In genomic region chr11:97279405-97280215, GRCm38 (mm10) we compare ENCODE assay signal across 8 mouse cellular contexts. TPM values are rescaled to one million over a fixed set of nuclear protein-coding genes. Genes with fewer than 3 reads are reported as not detected.
A peak's percentile ranks its signal among the peaks of the same experiment; 100 is the strongest.
DNase-seq lines count a peak whose midpoint lies in the region; ATAC-seq lines count a peak whose summit lies in the region.

No protein-coding gene starts in this region.

- ATAC-seq in forebrain, embryonic 16.5 days = peak; percentile 81
- peak; percentile 84 for ATAC-seq in lung, embryonic 16.5 days (ENCODE audit: low read depth)

- WGBS in forebrain, embryonic 16.5 days = under 1% methylated on average over 52 of the region's 64 CpGs
- 1% methylated on average over 50 of the region's 64 CpGs for WGBS in lung, embryonic 16.5 days

- no peaks in the 10 kb centered on the region for H3K9me3 ChIP-seq in forebrain, embryonic 16.5 days (ENCODE audit: control insufficient read depth, low read length)
- no peaks in the 10 kb centered on the region for H3K9me3 ChIP-seq in lung, embryonic 16.5 days (ENCODE audit: control insufficient read depth, low read length)

- peak overlapping the region; percentile 78 for H3K4me2 ChIP-seq in forebrain, embryonic 16.5 days (ENCODE audit: low read length)
- peak overlapping the region; percentile 68 for H3K4me2 ChIP-seq in lung, embryonic 16.5 days (ENCODE audit: low read depth, low read length)

- intact Hi-C loops in heart, postnatal 36 days (cut with DNase I) = loop anchor here (1.0 to 2.0 kb wide), 2 partner anchors 31 to 36 kb away; partner anchors contain the start of gene Mrpl45

- peak; percentile 82 for DNase-seq in MN1 (ENCODE audit: low spot score)
- peak; percentile 64 for DNase-seq in cerebellum, adult 11-12 months
- DNase-seq in heart, postnatal 36 days = peak; percentile 54 to 63
- DNase-seq in layer of hippocampus, adult 9-11 months = peak; percentile 34
- peak; percentile 31 for DNase-seq in ovary, postnatal 14 days (ENCODE audit: low spot score)
- peak; percentile 39 for DNase-seq in urinary bladder, adult 2 months (ENCODE audit: low spot score)

- peak overlapping the region; percentile 98 for H3K4me3 ChIP-seq in forebrain, embryonic 16.5 days (replicated peaks; ENCODE audit: low read length)
- peak overlapping the region; percentile 100 for H3K4me3 ChIP-seq in lung, embryonic 16.5 days (ENCODE audit: low read length)

- H3K27ac ChIP-seq in forebrain, embryonic 16.5 days (ENCODE audit: low read length) = peak overlapping the region; percentile 97
- H3K27ac ChIP-seq in lung, embryonic 16.5 days (ENCODE audit: low read length) = peak overlapping the region; percentile 97

- peaks cover 22% of the 10 kb centered on the region for H3K4me1 ChIP-seq in forebrain, embryonic 16.5 days (replicated peaks; ENCODE audit: control insufficient read depth, insufficient read depth, low read length)
- peaks cover 11% of the 10 kb centered on the region for H3K4me1 ChIP-seq in lung, embryonic 16.5 days (replicated peaks; ENCODE audit: control insufficient read depth, insufficient read depth, low read length)

- no peaks in the 10 kb centered on the region for H3K27me3 ChIP-seq in forebrain, embryonic 16.5 days (replicated peaks; ENCODE audit: control insufficient read depth, insufficient read depth, low read length)
- H3K27me3 ChIP-seq in lung, embryonic 16.5 days (ENCODE audit: control insufficient read depth, insufficient read depth, low read depth, low read length) = no peaks in the 10 kb centered on the region

- H3K9ac ChIP-seq in forebrain, embryonic 16.5 days (replicated peaks; ENCODE audit: low read depth, low read length) = peak overlapping the region; percentile 97
- H3K9ac ChIP-seq in lung, embryonic 16.5 days (ENCODE audit: low read length) = peak overlapping the region; percentile 100

- H3K36me3 ChIP-seq in forebrain, embryonic 16.5 days (ENCODE audit: control insufficient read depth, insufficient read depth) = no peaks in the 10 kb centered on the region
- no peaks in the 10 kb centered on the region for H3K36me3 ChIP-seq in lung, embryonic 16.5 days (ENCODE audit: control insufficient read depth, insufficient read depth, low read length)

RNA-seq across cellular contexts. Expression of gene Npepps, which starts 0.8 kb away (rescaled TPM):
- polyA plus RNA-seq in forebrain, embryonic 16.5 days (2015; fragmentation: Nextera tagmentation; extraction: Ambion mirVana) = 140 and 157 TPM in 2 replicates
- 10 to 100 TPM; 79.6 to 87.6 TPM for total RNA-seq in heart, postnatal 36 days (2021)
- polyA plus RNA-seq in lung, embryonic 16.5 days (2015; fragmentation: Nextera tagmentation; extraction: Ambion mirVana) = 74.5 and 86.5 TPM in 2 replicates
- polyA plus RNA-seq in urinary bladder, adult 2 months (2012; rRNA removed) = 51.6 and 55.6 TPM in 2 replicates

RNA-seq across cellular contexts. Expression of gene Mrpl45, which starts 35.9 kb away (rescaled TPM):
- 40.2 and 42.0 TPM in 2 replicates for polyA plus RNA-seq in forebrain, embryonic 16.5 days (2015; fragmentation: Nextera tagmentation; extraction: Ambion mirVana)
- total RNA-seq in heart, postnatal 36 days (2021) = 10 to 100 TPM; 55.3 to 65.3 TPM
- polyA plus RNA-seq in lung, embryonic 16.5 days (2015; fragmentation: Nextera tagmentation; extraction: Ambion mirVana) = 42.2 and 43.0 TPM in 2 replicates
- polyA plus RNA-seq in urinary bladder, adult 2 months (2012; rRNA removed) = 20.2 and 22.0 TPM in 2 replicates

Comparison
In these comparisons a context has a peak if more than half of its experiments do, and no peak if none do; other contexts are left out.
1. Peak in every context shown above with its lines: DNase-seq, ATAC-seq, H3K4me3 ChIP-seq and H3K27ac ChIP-seq.
2. DNase-seq: peak in every context shown above with its lines; median percentile 82 in MN1; 64 in cerebellum, adult 11-12 months; 58 in heart, postnatal 36 days; 39 in urinary bladder, adult 2 months; 34 in layer of hippocampus, adult 9-11 months; 31 in ovary, postnatal 14 days.